Mouse (Mus musculus): ENCODE results near the gene Iqcj. TPM values are rescaled to one million over a fixed set of nuclear protein-coding genes. Genes with fewer than 3 reads are reported as not detected.

Gene Iqcj
- polyA plus RNA-seq, 1 experiment = not detected

DNA sequence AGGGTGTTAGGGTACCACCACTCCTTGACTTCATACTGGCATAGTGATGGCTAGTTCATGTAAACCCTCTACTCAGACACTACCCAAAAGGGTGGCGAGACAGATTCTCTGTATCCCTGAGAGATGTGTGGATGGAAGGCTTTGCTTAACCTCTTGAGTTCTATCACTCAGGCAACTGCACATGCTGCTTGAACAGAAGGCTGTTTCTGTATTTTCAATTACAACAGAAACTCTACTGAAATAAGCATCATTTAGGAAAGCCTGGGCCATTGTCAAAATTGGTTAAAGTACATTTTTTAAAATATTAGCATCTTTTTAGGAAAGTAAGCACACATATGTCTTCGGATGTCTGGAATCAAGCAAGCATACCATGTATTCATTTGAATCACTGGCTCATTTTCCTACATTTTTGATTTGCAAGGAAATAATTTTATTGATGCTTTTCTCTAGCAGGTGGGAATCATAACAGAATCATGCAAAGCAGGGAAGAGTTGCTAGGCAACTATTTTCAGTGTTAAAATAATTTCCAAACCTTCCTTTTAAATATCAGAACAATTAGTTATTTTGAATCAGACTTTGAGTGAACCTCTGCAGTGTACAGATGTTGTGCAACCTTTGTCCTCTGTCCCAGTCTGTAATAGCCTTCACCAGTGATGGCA lies 82.4 kb downstream of the Iqcj start:
- Histone ChIP-seq H3K4me3 (replicated peaks) (no peak overlapping the region), H3K4me1 (ENCODE audit: control insufficient read depth) (no peaks in the 10 kb centered on the region), H3K36me3 (ENCODE audit: control insufficient read depth) (no peaks in the 10 kb centered on the region), H3K27me3 (ENCODE audit: control insufficient read depth) (no peaks in the 10 kb centered on the region), H3K9me3 (ENCODE audit: control insufficient read depth, low read length) (peaks cover 6% of the 10 kb centered on the region)
- TF ChIP-seq GATA1 (IDR thresholded peaks at IDR 0.05; ENCODE audit: low read length) = no peak
- TF ChIP-seq TAL1 (IDR thresholded peaks at IDR 0.05; ENCODE audit: low read length) = no peak

DNA sequence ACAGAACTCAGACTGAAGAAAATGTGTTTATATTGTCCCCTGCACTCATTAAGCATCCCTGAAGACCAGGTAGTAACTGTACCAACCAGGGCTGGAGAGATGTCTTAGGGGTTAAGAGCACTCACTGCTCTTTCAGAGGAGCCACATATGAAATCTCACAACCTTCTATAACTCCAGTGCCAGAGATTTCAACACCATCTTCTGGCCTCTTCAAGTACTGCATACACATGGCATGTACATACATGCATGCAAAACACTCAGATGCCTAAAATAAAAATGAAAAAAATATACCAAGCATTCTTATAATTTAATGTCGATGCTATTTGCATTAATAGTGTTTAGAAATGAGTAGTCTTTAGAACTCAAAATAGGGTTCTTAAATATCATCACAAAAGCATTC lies 88.0 kb downstream of the Iqcj start:
- Histone ChIP-seq H3K9me3 (ENCODE audit: control insufficient read depth, low read length) (no peaks in the 10 kb centered on the region), H3K4me3 (replicated peaks) (no peak overlapping the region), H3K4me1 (ENCODE audit: control insufficient read depth) (no peaks in the 10 kb centered on the region), H3K27me3 (ENCODE audit: control insufficient read depth) (no peaks in the 10 kb centered on the region), H3K36me3 (ENCODE audit: control insufficient read depth) (no peaks in the 10 kb centered on the region)
- TF ChIP-seq GATA1 (IDR thresholded peaks at IDR 0.05; ENCODE audit: low read length) (no peak), TAL1 (IDR thresholded peaks at IDR 0.05; ENCODE audit: low read length) (no peak)

DNA sequence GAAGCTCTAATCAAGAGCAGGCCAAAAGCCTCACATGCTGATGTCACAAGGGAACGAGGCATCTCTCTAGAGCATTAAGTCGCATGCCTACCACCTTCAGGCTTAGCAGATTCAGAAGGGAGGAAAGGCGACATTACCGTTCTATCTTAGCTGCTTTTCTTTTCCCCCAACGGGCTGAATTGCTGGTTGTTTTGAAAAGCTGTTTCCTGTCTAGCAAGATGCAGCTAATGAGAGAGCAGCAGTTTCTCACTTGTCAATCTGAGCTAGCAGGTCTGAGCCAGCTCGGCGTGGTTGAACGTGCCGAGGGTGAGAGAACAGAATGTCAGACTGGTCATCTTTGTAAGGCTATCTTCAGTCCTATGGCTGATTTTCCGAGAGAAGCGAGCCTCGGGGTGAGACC lies 91.3 kb downstream of the Iqcj start:
- Histone ChIP-seq H3K27me3 (ENCODE audit: control insufficient read depth) (no peaks in the 10 kb centered on the region), H3K4me3 (replicated peaks) (no peak overlapping the region), H3K36me3 (ENCODE audit: control insufficient read depth) (no peaks in the 10 kb centered on the region), H3K9me3 (ENCODE audit: control insufficient read depth, low read length) (no peaks in the 10 kb centered on the region), H3K4me1 (ENCODE audit: control insufficient read depth) (no peaks in the 10 kb centered on the region)
- TF ChIP-seq TAL1 (IDR thresholded peaks at IDR 0.05; ENCODE audit: low read length) (no peak), GATA1 (IDR thresholded peaks at IDR 0.05; ENCODE audit: low read length) (no peak)

DNA sequence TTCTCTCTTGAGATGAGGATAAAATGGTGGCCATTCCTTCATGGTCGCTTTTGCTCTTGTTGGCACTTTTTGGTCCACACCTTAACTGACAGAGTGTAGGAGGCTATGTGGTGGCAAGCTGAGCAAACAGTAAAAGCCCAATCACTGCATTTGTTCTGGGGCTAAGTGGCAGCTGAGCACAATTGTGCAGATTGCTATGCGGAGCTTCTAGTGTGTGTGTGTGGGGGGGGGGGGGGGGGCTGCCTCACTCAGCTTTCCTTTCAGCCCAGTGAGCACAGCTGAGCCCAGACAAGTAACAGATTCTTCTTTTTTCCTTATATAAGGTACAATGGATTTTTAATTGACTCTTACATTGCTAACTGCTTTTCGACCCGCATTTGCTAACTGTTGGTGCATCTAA lies 110.4 kb downstream of the Iqcj start:
- Histone ChIP-seq H3K4me1 (ENCODE audit: control insufficient read depth) (no peaks in the 10 kb centered on the region), H3K4me3 (replicated peaks) (no peak overlapping the region), H3K9me3 (ENCODE audit: control insufficient read depth, low read length) (no peaks in the 10 kb centered on the region), H3K27me3 (ENCODE audit: control insufficient read depth) (no peaks in the 10 kb centered on the region), H3K36me3 (ENCODE audit: control insufficient read depth) (no peaks in the 10 kb centered on the region)
- TF ChIP-seq TAL1 (IDR thresholded peaks at IDR 0.05; ENCODE audit: low read length) = no peak
- no peak for TF ChIP-seq GATA1 (IDR thresholded peaks at IDR 0.05; ENCODE audit: low read length)

DNA sequence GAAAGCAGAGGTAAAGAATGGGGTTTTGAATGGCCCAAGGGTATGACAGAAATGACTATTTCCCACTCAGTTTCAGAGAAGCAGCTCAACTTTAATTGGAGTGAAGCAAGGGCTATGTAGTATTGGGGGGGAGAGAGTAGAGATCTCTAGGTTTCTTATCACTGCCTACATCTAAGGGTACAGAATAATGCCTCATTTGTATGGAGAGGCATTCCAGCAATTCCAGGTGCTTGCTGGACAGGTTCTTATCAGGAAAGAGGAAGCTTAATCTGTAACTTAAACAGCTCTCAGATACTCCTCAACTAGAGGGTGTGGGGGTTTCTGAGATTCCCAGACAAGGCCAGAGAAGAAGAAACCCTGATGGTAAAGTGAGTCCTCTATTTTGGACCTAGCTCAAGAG lies 120.3 kb downstream of the Iqcj start:
- Histone ChIP-seq H3K4me1 (ENCODE audit: control insufficient read depth) (no peaks in the 10 kb centered on the region), H3K4me3 (replicated peaks) (no peak overlapping the region), H3K9me3 (ENCODE audit: control insufficient read depth, low read length) (no peaks in the 10 kb centered on the region), H3K27me3 (ENCODE audit: control insufficient read depth) (no peaks in the 10 kb centered on the region), H3K36me3 (ENCODE audit: control insufficient read depth) (no peaks in the 10 kb centered on the region)
- no peak for TF ChIP-seq GATA1 (IDR thresholded peaks at IDR 0.05; ENCODE audit: low read length)
- TF ChIP-seq TAL1 (IDR thresholded peaks at IDR 0.05; ENCODE audit: low read length) = no peak

DNA sequence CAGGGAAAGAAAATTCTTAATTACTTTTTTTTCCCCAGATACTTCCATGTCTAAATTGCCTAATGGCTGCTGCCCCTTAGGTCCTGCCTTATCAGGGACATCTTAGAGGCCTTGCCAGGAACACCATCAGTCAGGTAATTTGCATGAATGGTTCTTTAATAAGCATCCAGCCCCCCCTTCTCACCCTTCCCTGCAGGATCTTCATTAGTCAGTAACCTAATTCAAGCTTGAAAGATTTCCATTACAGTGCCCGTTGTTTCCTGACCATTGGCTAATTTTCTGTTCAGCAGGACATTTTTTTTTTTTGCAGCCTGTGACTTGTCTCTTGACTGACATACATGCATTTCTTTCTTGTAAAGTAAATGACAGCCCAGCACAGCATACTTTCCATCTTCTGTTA lies 123.8 kb downstream of the Iqcj start:
- no peaks in the 10 kb centered on the region for H3K27me3 ChIP-seq (ENCODE audit: control insufficient read depth)
- no peaks in the 10 kb centered on the region for H3K4me1 ChIP-seq (ENCODE audit: control insufficient read depth)
- no peaks in the 10 kb centered on the region for H3K9me3 ChIP-seq (ENCODE audit: control insufficient read depth, low read length)
- no peak overlapping the region for H3K4me3 ChIP-seq (replicated peaks)
- H3K36me3 ChIP-seq (ENCODE audit: control insufficient read depth) = no peaks in the 10 kb centered on the region
- TF ChIP-seq TAL1 (IDR thresholded peaks at IDR 0.05; ENCODE audit: low read length) = no peak
- TF ChIP-seq GATA1 (IDR thresholded peaks at IDR 0.05; ENCODE audit: low read length) = no peak

DNA sequence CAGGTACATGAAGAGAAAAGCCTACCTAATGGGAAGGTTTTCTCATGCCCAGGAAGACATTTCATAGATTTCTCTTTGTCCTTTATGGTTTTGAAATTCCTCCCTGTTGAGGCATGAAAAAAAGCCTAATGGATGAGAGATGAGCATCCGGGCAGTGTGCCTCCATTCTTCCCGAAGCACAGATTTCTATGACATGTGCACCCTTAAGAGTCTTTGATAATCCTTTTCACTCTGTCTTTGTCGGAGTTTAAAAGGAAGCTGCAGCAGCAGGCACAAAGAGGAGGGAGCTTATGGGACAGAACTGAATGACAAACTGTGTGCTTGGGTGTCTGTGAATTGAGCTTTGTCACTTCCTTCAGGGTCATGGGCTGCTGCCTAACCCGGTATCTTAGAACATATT lies 127.4 kb downstream of the Iqcj start:
- Histone ChIP-seq H3K36me3 (ENCODE audit: control insufficient read depth) (no peaks in the 10 kb centered on the region), H3K4me1 (ENCODE audit: control insufficient read depth) (no peaks in the 10 kb centered on the region), H3K4me3 (replicated peaks) (no peak overlapping the region), H3K9me3 (ENCODE audit: control insufficient read depth, low read length) (no peaks in the 10 kb centered on the region), H3K27me3 (ENCODE audit: control insufficient read depth) (no peaks in the 10 kb centered on the region)
- no peak for TF ChIP-seq TAL1 (IDR thresholded peaks at IDR 0.05; ENCODE audit: low read length)
- no peak for TF ChIP-seq GATA1 (IDR thresholded peaks at IDR 0.05; ENCODE audit: low read length)

DNA sequence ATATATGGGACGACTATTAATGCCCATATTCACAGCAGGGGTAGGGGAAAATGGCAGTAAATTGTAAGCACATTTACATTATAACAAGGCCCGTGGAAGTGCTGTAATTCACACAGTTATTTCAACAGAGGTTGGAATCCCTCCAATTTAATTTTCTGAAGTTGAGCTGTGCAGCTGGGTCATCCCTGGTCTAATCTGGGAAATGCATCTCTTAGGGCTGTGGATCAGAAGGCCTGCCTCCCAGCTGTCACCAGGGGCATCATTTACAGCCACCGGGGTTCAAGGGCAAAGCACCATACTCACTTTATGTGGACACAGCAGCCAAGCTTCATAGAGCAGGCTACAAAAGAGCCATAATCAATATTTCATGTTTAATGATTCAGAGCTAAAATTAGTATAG lies 144.1 kb downstream of the Iqcj start:
- Histone ChIP-seq H3K4me1 (ENCODE audit: control insufficient read depth) (no peaks in the 10 kb centered on the region), H3K36me3 (ENCODE audit: control insufficient read depth) (no peaks in the 10 kb centered on the region), H3K27me3 (ENCODE audit: control insufficient read depth) (no peaks in the 10 kb centered on the region), H3K4me3 (replicated peaks) (no peak overlapping the region), H3K9me3 (ENCODE audit: control insufficient read depth, low read length) (no peaks in the 10 kb centered on the region)
- no peak for TF ChIP-seq TAL1 (IDR thresholded peaks at IDR 0.05; ENCODE audit: low read length)
- no peak for TF ChIP-seq GATA1 (IDR thresholded peaks at IDR 0.05; ENCODE audit: low read length)

DNA sequence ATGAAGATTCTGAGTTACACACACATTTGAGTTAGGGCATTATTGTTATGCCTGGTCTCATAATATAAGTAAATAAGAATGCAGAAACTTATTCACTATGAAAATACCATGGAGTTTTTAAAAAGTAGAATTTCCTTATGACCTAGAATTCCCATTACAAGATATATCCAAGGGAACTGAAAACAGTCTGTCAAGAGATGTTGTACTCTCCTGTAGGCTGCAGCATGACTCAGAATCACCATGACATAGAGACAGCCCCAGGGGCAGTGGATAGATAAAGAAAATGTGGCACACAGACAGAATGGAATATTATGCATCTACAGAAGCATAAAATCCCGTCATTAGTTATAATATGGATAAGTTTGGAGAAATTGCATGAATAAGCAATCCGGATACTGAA lies 150.9 kb downstream of the Iqcj start:
- Histone ChIP-seq H3K4me3 (replicated peaks) (no peak overlapping the region), H3K27me3 (ENCODE audit: control insufficient read depth) (no peaks in the 10 kb centered on the region), H3K4me1 (ENCODE audit: control insufficient read depth) (no peaks in the 10 kb centered on the region), H3K9me3 (ENCODE audit: control insufficient read depth, low read length) (no peaks in the 10 kb centered on the region), H3K36me3 (ENCODE audit: control insufficient read depth) (no peaks in the 10 kb centered on the region)
- TF ChIP-seq GATA1 (IDR thresholded peaks at IDR 0.05; ENCODE audit: low read length) (no peak), TAL1 (IDR thresholded peaks at IDR 0.05; ENCODE audit: low read length) (no peak)
